8 mouse cellular contexts compared by ENCODE assay signal in the genomic region with DNA sequence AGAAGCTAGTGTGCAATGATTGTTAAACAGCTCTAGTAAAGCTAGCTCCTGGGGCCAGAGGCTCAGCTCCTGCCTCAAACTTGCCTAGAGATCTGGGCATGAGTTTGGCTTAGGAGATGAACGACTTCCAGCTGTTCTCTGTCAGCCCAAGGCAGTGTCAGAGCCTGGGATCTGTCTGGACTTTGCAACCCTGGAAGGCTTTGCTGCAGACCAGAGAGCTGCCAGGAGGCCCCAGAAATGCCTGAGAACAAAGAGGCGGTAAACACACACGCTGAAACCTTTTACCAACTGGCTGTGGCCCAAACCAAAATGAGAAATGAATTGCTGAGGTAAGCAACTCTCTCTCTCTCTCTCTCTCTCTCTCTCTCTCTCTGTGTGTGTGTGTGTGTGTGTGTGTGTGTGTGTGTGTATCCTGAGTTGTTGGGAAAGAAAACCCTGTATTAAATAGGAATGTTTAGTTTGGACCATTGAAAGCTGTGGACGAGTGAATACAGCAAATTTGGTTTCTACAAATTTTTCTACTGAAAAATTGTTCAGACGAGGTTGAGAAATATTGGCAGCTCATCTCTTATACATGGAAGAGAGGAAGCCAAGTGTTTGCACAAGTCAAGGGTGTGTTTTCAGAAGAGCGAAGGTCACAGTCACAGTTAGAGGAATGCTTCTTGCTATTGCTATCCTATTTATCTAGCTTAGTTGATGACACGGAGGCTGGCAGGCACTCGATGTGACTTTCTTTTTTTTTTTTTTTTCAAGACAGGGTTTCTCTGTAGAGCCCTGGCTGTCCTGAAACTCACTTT.
DNase-seq lines count a peak whose midpoint lies in the region.

No protein-coding gene starts in this region.

- DNase-seq in cerebellum, postnatal 10 days: peak; percentile 33 to 37
- DNase-seq in cerebellum, adult 11-12 months: no peak
- peak; percentile 83 for DNase-seq in fat pad, adult 2 months (ENCODE audit: extremely low read depth, low read depth, low spot score)
- peak; percentile 57 to 71 for DNase-seq in heart, postnatal 14 days
- peak; percentile 53 for DNase-seq in large intestine, adult 2 months (ENCODE audit: low read depth, low spot score)
- DNase-seq in ovary, postnatal 14 days (ENCODE audit: low spot score): peak; percentile 58
- DNase-seq in thymus, postnatal 0 days (ENCODE audit: low spot score): no peak
- no peak for DNase-seq in left cerebral cortex, adult 18-20 months (ENCODE audit: low spot score in 2 of 2)

- WGBS in large intestine, adult 2 months: 11% methylated on average over 8 of the region's 8 CpGs

- intact Hi-C loops in heart, postnatal 14 days (cut with DNase I): no loop called here

Comparison
In these comparisons a context has a peak if more than half of its experiments do, and no peak if none do; other contexts are left out.
1. DNase-seq: peak in cerebellum, postnatal 10 days (2 of 2), fat pad, adult 2 months (single experiment), heart, postnatal 14 days (2 of 2), large intestine, adult 2 months (single experiment) and ovary, postnatal 14 days (single experiment); none in cerebellum, adult 11-12 months (single experiment), thymus, postnatal 0 days (single experiment) and left cerebral cortex, adult 18-20 months (0 of 2).